Mouse (Mus musculus) stomach, postnatal 0 days (tissue): Measurements from ENCODE around the gene Snd1.

Experiments used
- CTCF ChIP-seq: IDR thresholded peaks from 2 replicates; pipeline ENCODE4 v1.5.1; 2016; ENCODE audit warnings: antibody characterized with exemption, low read depth, mild to moderate bottlenecking, moderate library complexity
- EP300 ChIP-seq: optimal IDR thresholded peaks from 2 replicates; pipeline ENCODE3; 2016; ENCODE audit warnings: antibody characterized with exemption

GRCm38 (mm10) chr6:28877945-28878666, 403.2 kb downstream of the Snd1 start:
- TF ChIP-seq CTCF (no peak), EP300 (no peak)
